Mouse (Mus musculus) neutrophil, adult 59 days (primary cell): ENCODE data around the gene Jade1. TPM values are rescaled to one million over a fixed set of nuclear protein-coding genes. Genes with fewer than 3 reads are reported as not detected.

ENCODE experiments used
- total RNA-seq, 2 experiments: library from RNA; stranded (reverse); gene quantifications; 1 replicate in 1 of 2; 2 replicates in 1 of 2; pipeline ENCODE4 v1.2.4; 2023

Gene Jade1
- total RNA-seq: 10 to 100 TPM; 25.1 to 26.1 TPM

DNA sequence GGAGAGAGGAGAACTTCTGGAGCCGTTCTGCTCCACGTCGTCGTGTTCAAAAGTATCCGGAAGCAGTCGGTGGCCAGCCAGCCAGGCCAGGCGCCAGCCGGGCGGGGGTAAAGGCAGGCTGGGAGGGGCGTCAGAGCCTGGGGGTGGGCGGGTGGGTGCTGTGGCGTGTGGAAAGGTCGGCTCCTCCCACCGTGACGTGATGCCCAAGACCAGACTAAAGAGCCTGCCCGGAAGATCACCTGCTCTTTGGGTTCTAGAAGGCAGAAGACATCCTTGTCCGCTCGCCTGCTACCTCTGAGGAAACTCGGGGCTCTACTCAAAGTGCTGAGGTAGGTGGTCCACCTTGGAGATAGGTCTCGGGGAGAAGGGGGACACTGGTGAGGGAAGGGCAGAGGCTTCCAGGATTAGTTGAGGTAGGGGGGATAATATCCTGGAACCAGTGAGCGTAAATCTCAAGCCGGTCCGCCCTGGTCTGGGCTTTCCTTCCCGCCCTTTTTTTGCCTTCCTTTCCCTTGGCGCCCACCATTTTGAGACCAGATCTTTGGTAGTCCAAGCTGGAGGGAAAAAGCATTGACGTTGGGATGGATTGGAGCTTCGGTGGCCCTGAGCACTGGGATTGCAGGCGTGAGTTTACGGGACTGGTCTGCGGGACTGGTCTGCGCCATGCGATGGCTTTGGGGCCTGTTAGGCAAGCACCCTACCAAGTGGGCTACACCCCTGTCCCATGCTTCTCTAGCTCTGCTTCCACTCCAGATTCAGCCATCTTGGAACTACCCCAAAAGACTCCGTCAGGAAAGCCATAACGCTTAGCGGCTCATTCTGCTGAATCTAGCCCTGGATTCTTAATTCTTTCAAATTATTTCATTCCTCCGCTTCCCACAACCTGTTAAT, at the start of gene Jade1:
TSS of gene Jade1 (plus strand) at position 241 of the 891 bp plus-strand sequence.

Other genes starting within 250 kb of the Jade1 start
- gene Sclt1, start 186.8 kb downstream of the Jade1 start, total RNA-seq: 1 to 10 TPM; 8.4 to 8.8 TPM
- 1 to 10 TPM; 2.0 to 2.3 TPM for gene D3Ertd751e, start 186.9 kb downstream of the Jade1 start, total RNA-seq